Mouse (Mus musculus) intestine, embryonic 16.5 days (tissue): ENCODE data around the gene Atp5c1. TPM values are rescaled to one million over a fixed set of nuclear protein-coding genes. Genes with fewer than 3 reads are reported as not detected.

Source experiments
- ATAC-seq: fragments of 200-750 bp; cut with Nextera tagmentation; 2 replicates; pipeline ENCODE4 v1.8.0; 2017; ENCODE audit warnings: moderate TSS enrichment, moderate library complexity
- H3K27ac ChIP-seq: fragments of 300-500 bp; sonication (generic); 2 replicates; pipeline ENCODE4 v1.5.1; 2014; ENCODE audit warnings: mild to moderate bottlenecking, low read length
- H3K27me3 ChIP-seq: fragments of 300-500 bp; sonication (generic); replicated peaks from 2 replicates; pipeline ENCODE4 v1.6.1; 2014; ENCODE audit warnings: low read length, control low read depth, mixed read lengths; ENCODE audit not compliant: control insufficient read depth, insufficient read depth
- H3K36me3 ChIP-seq: fragments of 300-500 bp; sonication (generic); 2 replicates; pipeline ENCODE4 v1.6.1; 2014; ENCODE audit warnings: low read length, control low read depth; ENCODE audit not compliant: control insufficient read depth, insufficient read depth
- H3K4me1 ChIP-seq: fragments of 300-500 bp; sonication (generic); 2 replicates; pipeline ENCODE4 v1.6.1; 2014; ENCODE audit warnings: low read length, control low read depth, mixed read lengths; ENCODE audit not compliant: control insufficient read depth, insufficient read depth
- H3K4me2 ChIP-seq: fragments of 300-500 bp; sonication (generic); 2 replicates; pipeline ENCODE4 v1.6.1; 2014; ENCODE audit warnings: low read depth, low read length, control low read depth
- H3K4me3 ChIP-seq: fragments of 300-500 bp; sonication (generic); 2 replicates; pipeline ENCODE4 v1.5.1; 2014; ENCODE audit warnings: mild to moderate bottlenecking, low read length
- H3K9ac ChIP-seq: fragments of 300-500 bp; sonication (generic); 2 replicates; pipeline ENCODE4 v1.6.1; 2014; ENCODE audit warnings: low read depth, low read length
- H3K9me3 ChIP-seq: fragments of 300-500 bp; sonication (generic); 2 replicates; pipeline ENCODE4 v1.6.1; 2016; ENCODE audit warnings: low read length, control low read depth; ENCODE audit not compliant: control insufficient read depth
- WGBS: fragments of 180-500 bp; shearing (Covaris S2); extraction: QIAGEN DNeasy Blood & Tissue Kit; methylation state at CpG from one replicate; pipeline ENCODE4 v1.1.7; 2014; 5-methylcytosine and 5-hydroxymethylcytosine counted together
- polyA plus RNA-seq: library from polyadenylated mRNA; unstranded; fragments of >200 nt; fragmentation: Nextera tagmentation; extraction: Ambion mirVana; gene quantifications from 2 replicates; pipeline ENCODE4 v1.2.1, GENCODE M21; 2015

Gene Atp5c1
- polyA plus RNA-seq, 1 experiment from 2014 or later = 986 TPM

GRCm38 (mm10) chr2:10071751-10072150, 8.6 kb downstream of the Atp5c1 start:
- ATAC-seq = no peak
- H3K9ac ChIP-seq = no peak overlapping the region
- WGBS = 79% methylated on average over 7 of the region's 7 CpGs
- H3K9me3 ChIP-seq = no peaks in the 10 kb centered on the region
- no peak overlapping the region for H3K27ac ChIP-seq
- H3K27me3 ChIP-seq = no peaks in the 10 kb centered on the region
- no peak overlapping the region for H3K4me3 ChIP-seq
- peaks cover 25% of the 10 kb centered on the region for H3K4me1 ChIP-seq
- H3K36me3 ChIP-seq = no peaks in the 10 kb centered on the region
- no peak overlapping the region for H3K4me2 ChIP-seq

DNA sequence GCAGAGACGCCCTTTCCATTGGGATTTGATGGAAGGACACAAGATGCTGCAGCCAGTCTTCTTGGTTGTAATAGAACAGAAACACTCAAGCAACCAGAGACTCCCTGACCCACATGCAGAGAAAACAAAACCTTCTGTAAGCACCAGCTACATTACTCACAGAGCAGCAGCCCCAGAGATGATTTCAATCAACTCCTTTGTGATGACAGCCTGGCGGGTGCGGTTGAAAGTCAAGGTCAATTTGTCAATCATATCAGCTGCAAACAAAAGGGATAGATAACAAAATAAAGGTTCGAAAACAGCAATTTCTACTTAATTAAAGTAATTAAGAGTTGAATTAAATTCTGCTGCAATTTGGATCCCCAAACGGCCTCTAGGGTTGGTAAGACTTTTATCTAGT, 21.5 kb downstream of the Atp5c1 start:
- no peak overlapping the region for H3K4me3 ChIP-seq
- H3K36me3 ChIP-seq = peaks cover 18% of the 10 kb centered on the region; the same call in 1 of the 2 replicates
- H3K9ac ChIP-seq = no peak overlapping the region
- no peak for ATAC-seq
- no peaks in the 10 kb centered on the region for H3K9me3 ChIP-seq
- WGBS = 77% methylated on average over 5 of the region's 5 CpGs
- no peaks in the 10 kb centered on the region for H3K4me1 ChIP-seq
- no peaks in the 10 kb centered on the region for H3K27me3 ChIP-seq
- H3K4me2 ChIP-seq = no peak overlapping the region
- H3K27ac ChIP-seq = no peak overlapping the region

DNA sequence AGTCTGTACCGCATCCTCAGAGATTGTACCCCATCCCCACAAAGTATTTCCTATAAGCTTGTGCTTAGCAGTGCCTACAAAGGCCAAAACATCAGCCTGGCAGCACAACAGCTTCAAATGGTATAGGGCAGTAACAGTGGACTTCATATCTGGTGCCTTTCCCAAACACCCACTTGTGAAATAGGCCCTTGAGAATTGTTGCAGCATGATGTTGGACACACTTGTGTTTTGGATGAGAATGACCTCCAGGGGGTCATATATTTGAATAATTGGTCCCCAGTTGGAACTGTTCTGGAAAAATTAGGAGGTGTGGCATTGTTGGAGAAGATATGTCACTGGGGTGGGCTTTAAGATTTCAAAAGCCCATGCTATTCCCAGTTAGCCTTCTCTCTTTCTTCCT, 28.3 kb downstream of the Atp5c1 start:
- no peak overlapping the region for H3K4me3 ChIP-seq
- no peak overlapping the region for H3K27ac ChIP-seq
- H3K27me3 ChIP-seq = no peaks in the 10 kb centered on the region
- peaks cover 5% of the 10 kb centered on the region; the same call in 1 of the 2 replicates for H3K4me1 ChIP-seq
- no peak for ATAC-seq
- H3K36me3 ChIP-seq = peaks cover 15% of the 10 kb centered on the region; the same call in 1 of the 2 replicates
- no peaks in the 10 kb centered on the region for H3K9me3 ChIP-seq
- no peak overlapping the region for H3K9ac ChIP-seq
- H3K4me2 ChIP-seq = no peak overlapping the region
- 90% methylated on average over 1 of the region's 1 CpGs for WGBS

GRCm38 (mm10) chr2:10050878-10051277, 29.4 kb downstream of the Atp5c1 start:
- WGBS = 86% methylated on average over 3 of the region's 3 CpGs
- H3K27ac ChIP-seq = no peak overlapping the region
- no peak for ATAC-seq
- no peaks in the 10 kb centered on the region for H3K27me3 ChIP-seq
- 0 out of 2 replicates have a peak, but pooled peaks cover 9% of the 10 kb centered on the region for H3K36me3 ChIP-seq
- H3K4me3 ChIP-seq = no peak overlapping the region
- H3K9ac ChIP-seq = no peak overlapping the region
- H3K4me1 ChIP-seq = peaks cover 6% of the 10 kb centered on the region; the same call in 1 of the 2 replicates
- H3K4me2 ChIP-seq = no peak overlapping the region
- no peaks in the 10 kb centered on the region for H3K9me3 ChIP-seq

DNA sequence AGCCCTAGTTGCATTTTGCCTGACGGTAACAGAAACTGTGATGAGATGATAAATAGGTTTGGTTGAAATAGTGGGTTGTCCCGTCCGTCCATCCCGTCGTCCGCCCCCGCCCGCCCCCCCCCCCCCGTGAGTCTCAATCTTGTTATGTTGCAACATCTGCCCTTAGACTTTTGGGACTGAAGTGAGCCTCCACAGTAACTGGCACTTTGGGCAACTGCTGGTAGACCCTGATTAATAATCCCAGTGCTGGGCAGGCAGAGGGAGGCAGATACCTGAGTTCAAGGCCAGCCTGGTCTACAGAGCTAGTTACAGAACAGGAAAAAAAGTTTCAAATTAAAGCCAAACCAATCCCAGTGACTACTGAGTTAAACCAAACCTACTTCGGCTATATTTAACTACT, 30.9 kb downstream of the Atp5c1 start:
- H3K27ac ChIP-seq = no peak overlapping the region
- H3K4me3 ChIP-seq = peak overlapping the region; percentile 92
- H3K9me3 ChIP-seq = no peaks in the 10 kb centered on the region
- no peaks in the 10 kb centered on the region for H3K27me3 ChIP-seq
- no peaks in the 10 kb centered on the region for H3K36me3 ChIP-seq
- 14% methylated on average over 10 of the region's 10 CpGs for WGBS
- ATAC-seq = no peak
- H3K4me2 ChIP-seq = peak overlapping the region; percentile 60
- H3K4me1 ChIP-seq = peaks cover 6% of the 10 kb centered on the region; the same call in 1 of the 2 replicates
- H3K9ac ChIP-seq = peak overlapping the region; percentile 29; the same call in 1 of the 2 replicates

DNA sequence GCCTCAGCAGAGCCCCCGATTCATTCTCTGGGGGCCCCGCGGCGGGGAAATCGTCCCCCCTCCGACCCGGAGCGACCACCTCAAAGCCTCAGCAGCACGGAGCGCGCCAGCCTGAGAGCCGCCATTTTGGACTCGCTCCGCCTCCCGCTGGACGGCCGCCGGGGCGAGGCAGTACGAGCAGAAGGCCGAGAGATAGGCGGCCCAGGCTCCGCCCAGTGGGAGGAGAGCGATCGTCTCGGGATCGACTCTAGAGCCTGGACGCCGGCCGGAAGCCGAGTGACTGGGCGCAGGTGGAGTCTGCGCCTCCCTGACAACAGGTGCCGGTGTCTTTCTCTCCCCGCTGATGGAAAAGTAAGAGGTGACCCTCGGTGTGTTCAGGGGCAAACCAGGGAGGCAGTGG, 31.8 kb downstream of the Atp5c1 start, which contains the start of gene Taf3:
Taf3 (minus strand) TSS at position 136 of the 400 bp plus-strand sequence.
- H3K9me3 ChIP-seq = no peaks in the 10 kb centered on the region
- under 1% methylated on average over 36 of the region's 36 CpGs for WGBS
- peak within 1 kb of the TSS; percentile 92 for H3K4me3 ChIP-seq
- no peaks in the 10 kb centered on the region for H3K27me3 ChIP-seq
- ATAC-seq = peak; percentile 95
- H3K27ac ChIP-seq = no peak within 1 kb of the TSS
- peaks cover 6% of the 10 kb centered on the region; the same call in 1 of the 2 replicates for H3K4me1 ChIP-seq
- no peaks in the 10 kb centered on the region for H3K36me3 ChIP-seq
- H3K4me2 ChIP-seq = peak within 1 kb of the TSS; percentile 78
- H3K9ac ChIP-seq = peak within 1 kb of the TSS; percentile 90

GRCm38 (mm10) chr2:10047758-10048436, 32.4 kb downstream of the Atp5c1 start:
- peak; percentile 75 for ATAC-seq
- peak overlapping the region; percentile 90 for H3K9ac ChIP-seq
- peaks cover 6% of the 10 kb centered on the region; the same call in 1 of the 2 replicates for H3K4me1 ChIP-seq
- under 1% methylated on average over 47 of the region's 47 CpGs for WGBS
- H3K36me3 ChIP-seq = no peaks in the 10 kb centered on the region
- H3K27ac ChIP-seq = no peak overlapping the region
- peak overlapping the region; percentile 78 for H3K4me2 ChIP-seq
- H3K4me3 ChIP-seq = peak overlapping the region; percentile 92
- H3K9me3 ChIP-seq = no peaks in the 10 kb centered on the region
- no peaks in the 10 kb centered on the region for H3K27me3 ChIP-seq

DNA sequence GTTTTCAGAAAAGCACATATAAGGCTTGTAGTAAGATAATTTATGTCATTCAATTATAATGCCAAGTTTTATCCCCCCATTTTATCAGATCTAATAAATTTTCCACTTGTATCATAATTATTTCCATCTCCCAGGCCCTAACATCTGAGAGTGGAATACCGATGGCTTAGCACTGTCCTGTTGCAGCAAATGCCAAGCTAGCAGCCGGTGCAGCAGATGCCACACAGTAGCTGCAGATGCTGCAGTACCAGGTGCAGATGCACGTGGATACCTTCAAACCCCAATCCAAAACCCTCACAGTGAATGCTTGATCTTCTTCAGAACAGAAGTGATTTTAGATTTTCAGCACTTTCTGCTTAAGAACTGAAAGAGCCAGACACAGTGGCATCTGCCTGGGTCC, 45.3 kb downstream of the Atp5c1 start:
- Histone ChIP-seq H3K36me3 (no peaks in the 10 kb centered on the region), H3K9ac (no peak overlapping the region), H3K4me3 (no peak overlapping the region), H3K27ac (no peak overlapping the region), H3K27me3 (no peaks in the 10 kb centered on the region), H3K4me2 (no peak overlapping the region), H3K4me1 (0 out of 2 replicates have a peak, but pooled peaks cover 2% of the 10 kb centered on the region), H3K9me3 (no peaks in the 10 kb centered on the region)
- ATAC-seq = no peak
- 83% methylated on average over 3 of the region's 3 CpGs for WGBS

DNA sequence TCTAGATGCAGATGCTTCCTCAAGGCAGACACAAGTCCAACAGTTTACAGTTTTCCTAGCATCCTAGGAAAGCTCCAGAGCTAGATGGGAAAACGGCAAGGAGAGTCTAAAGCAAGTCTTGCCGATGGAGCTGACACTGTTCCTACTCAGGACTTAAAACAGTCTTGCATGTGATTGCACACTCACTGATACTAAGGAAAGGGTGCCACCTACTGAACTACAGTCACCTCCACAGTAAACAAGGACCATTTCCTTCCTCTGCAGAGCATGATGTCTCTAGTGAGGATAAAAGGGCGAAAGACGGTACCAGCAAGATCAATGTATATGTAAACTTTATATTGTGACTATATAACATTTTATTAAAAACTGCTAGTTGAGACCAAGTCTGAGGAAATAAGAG, 46.6 kb downstream of the Atp5c1 start:
- Histone ChIP-seq H3K27me3 (no peaks in the 10 kb centered on the region), H3K27ac (no peak overlapping the region), H3K4me3 (no peak overlapping the region), H3K9me3 (no peaks in the 10 kb centered on the region), H3K4me1 (0 out of 2 replicates have a peak, but pooled peaks cover 2% of the 10 kb centered on the region), H3K36me3 (no peaks in the 10 kb centered on the region), H3K4me2 (no peak overlapping the region), H3K9ac (no peak overlapping the region)
- ATAC-seq = no peak
- 62% methylated on average over 4 of the region's 4 CpGs for WGBS
